ENCODE assay signal across 10 mouse cellular contexts in genomic region chr13:94058642-94059222, GRCm38 (mm10). TPM values are rescaled to one million over a fixed set of nuclear protein-coding genes. Genes with fewer than 3 reads are reported as not detected.
DNase-seq lines count a peak whose midpoint lies in the region; ATAC-seq and TF ChIP-seq lines count a peak whose summit lies in the region.
"Had no signal": no experiment of that assay in that cellular context is flagged by ENCODE, and none has a peak within 500 bp of the region (broad histone marks: within the 10 kb centered on the region; RNA-seq: fewer than 3 reads in every experiment).

No protein-coding gene starts in this region.

- H3K4me3 ChIP-seq in kidney, postnatal 0 days (replicated peaks; ENCODE audit: low read depth, low read length): peak overlapping the region; percentile 61
- peak overlapping the region; percentile 95 for H3K4me3 ChIP-seq in embryonic facial prominence, embryonic 14.5 days (ENCODE audit: low read depth, low read length)
- H3K4me3 ChIP-seq in intestine, postnatal 0 days (ENCODE audit: low read depth, low read length): peak overlapping the region; percentile 80
- peak overlapping the region; percentile 72 for H3K4me3 ChIP-seq in neural tube, embryonic 13.5 days

- no peak for DNase-seq in kidney, postnatal 0 days (ENCODE audit: low spot score)
- DNase-seq in kidney, postnatal 4 days: no peak
- no peak for DNase-seq in embryonic facial prominence, embryonic 14.5 days (ENCODE audit: low spot score)
- no peak for DNase-seq in testis, postnatal 10 days (ENCODE audit: low spot score)
- DNase-seq in adrenal gland, postnatal 36 days: no peak
- DNase-seq: left cerebral cortex, postnatal 4 days had no signal

- peak overlapping the region; percentile 83 for H3K27ac ChIP-seq in kidney, postnatal 0 days
- peak overlapping the region; percentile 93 for H3K27ac ChIP-seq in embryonic facial prominence, embryonic 14.5 days (replicated peaks; ENCODE audit: low read depth, low read length)
- H3K27ac ChIP-seq in intestine, postnatal 0 days (ENCODE audit: low read depth, low read length): no peak overlapping the region
- no peak overlapping the region for H3K27ac ChIP-seq in neural tube, embryonic 13.5 days (replicated peaks)

- peak overlapping the region; percentile 85 for H3K9ac ChIP-seq in kidney, postnatal 0 days (ENCODE audit: low read depth, low read length)
- H3K9ac ChIP-seq in embryonic facial prominence, embryonic 14.5 days (ENCODE audit: low read depth, low read length): peak overlapping the region; percentile 90
- H3K9ac ChIP-seq in intestine, postnatal 0 days (ENCODE audit: low read depth, low read length): no peak overlapping the region
- peak overlapping the region; percentile 84 for H3K9ac ChIP-seq in neural tube, embryonic 13.5 days

- peaks cover 29% of the 10 kb centered on the region for H3K4me1 ChIP-seq in kidney, postnatal 0 days (replicated peaks; ENCODE audit: insufficient read depth, low read length)
- peaks cover 18% of the 10 kb centered on the region for H3K4me1 ChIP-seq in embryonic facial prominence, embryonic 14.5 days (ENCODE audit: control insufficient read depth, insufficient read depth, low read length)
- H3K4me1 ChIP-seq in intestine, postnatal 0 days (replicated peaks; ENCODE audit: control insufficient read depth, insufficient read depth, low read length): 0 out of 2 replicates have a peak, but pooled peaks cover 13% of the 10 kb centered on the region
- H3K4me1 ChIP-seq in neural tube, embryonic 13.5 days (replicated peaks): peaks cover 32% of the 10 kb centered on the region

- H3K9me3 ChIP-seq in kidney, postnatal 0 days (replicated peaks; ENCODE audit: low read length): no peaks in the 10 kb centered on the region
- H3K9me3 ChIP-seq in embryonic facial prominence, embryonic 14.5 days (ENCODE audit: control insufficient read depth, low read length): no peaks in the 10 kb centered on the region
- no peaks in the 10 kb centered on the region for H3K9me3 ChIP-seq in intestine, postnatal 0 days (ENCODE audit: control insufficient read depth)
- H3K9me3 ChIP-seq in neural tube, embryonic 13.5 days: no peaks in the 10 kb centered on the region

- no peaks in the 10 kb centered on the region for H3K36me3 ChIP-seq in kidney, postnatal 0 days (ENCODE audit: insufficient read depth, low read length)
- H3K36me3 ChIP-seq in embryonic facial prominence, embryonic 14.5 days (ENCODE audit: control insufficient read depth, insufficient read depth, low read length): no peaks in the 10 kb centered on the region
- H3K36me3 ChIP-seq in intestine, postnatal 0 days (ENCODE audit: control insufficient read depth, insufficient read depth): no peaks in the 10 kb centered on the region
- H3K36me3 ChIP-seq in neural tube, embryonic 13.5 days: no peaks in the 10 kb centered on the region

- no peak for TF ChIP-seq CTCF in kidney, postnatal 0 days (IDR thresholded peaks at IDR 0.05; ENCODE audit: low read depth)
- TF ChIP-seq CTCF in intestine, postnatal 0 days (IDR thresholded peaks at IDR 0.05; ENCODE audit: low read depth): no peak

- no peaks in the 10 kb centered on the region for H3K27me3 ChIP-seq in kidney, postnatal 0 days (ENCODE audit: insufficient read depth, low read length)
- no peaks in the 10 kb centered on the region for H3K27me3 ChIP-seq in embryonic facial prominence, embryonic 14.5 days (replicated peaks; ENCODE audit: control insufficient read depth, insufficient read depth, low read length)
- H3K27me3 ChIP-seq in intestine, postnatal 0 days (replicated peaks; ENCODE audit: control insufficient read depth, insufficient read depth, low read length): no peaks in the 10 kb centered on the region
- H3K27me3 ChIP-seq in neural tube, embryonic 13.5 days: peaks cover 83% of the 10 kb centered on the region
- H3K27me3 ChIP-seq: Patski had no signal

- peak overlapping the region; percentile 62 for H3K4me2 ChIP-seq in kidney, postnatal 0 days (ENCODE audit: low read length)
- peak overlapping the region; percentile 86 for H3K4me2 ChIP-seq in embryonic facial prominence, embryonic 14.5 days (ENCODE audit: low read depth, low read length)
- peak overlapping the region; percentile 99 for H3K4me2 ChIP-seq in intestine, postnatal 0 days (replicated peaks; ENCODE audit: low read depth)
- H3K4me2 ChIP-seq in neural tube, embryonic 13.5 days: peak overlapping the region; percentile 99

- ATAC-seq in kidney, postnatal 0 days (replicated peaks; ENCODE audit: low FRiP score, low read depth): no peak
- no peak for ATAC-seq in embryonic facial prominence, embryonic 14.5 days (ENCODE audit: low read depth)
- no peak for ATAC-seq in intestine, postnatal 0 days
- ATAC-seq in neural tube, embryonic 13.5 days (ENCODE audit: low read depth): no peak
- no peak for ATAC-seq in frontal cortex, adult (ENCODE audit: low TSS enrichment)

- 23% methylated on average over 6 of the region's 6 CpGs for WGBS in kidney, postnatal 0 days
- WGBS in embryonic facial prominence, embryonic 14.5 days: 27% methylated on average over 6 of the region's 6 CpGs
- WGBS in intestine, postnatal 0 days: 47% methylated on average over 6 of the region's 6 CpGs
- WGBS in neural tube, embryonic 13.5 days: 32% methylated on average over 6 of the region's 6 CpGs

RNA-seq across cellular contexts. Expression of gene Lhfpl2, which starts 1.1 kb away (rescaled TPM):
- polyA plus RNA-seq in kidney, postnatal 0 days (2015; fragmentation: Nextera tagmentation; extraction: Ambion mirVana): 51.5 and 58.4 TPM in 2 replicates
- polyA plus RNA-seq in embryonic facial prominence, embryonic 14.5 days (2014; fragmentation: Nextera tagmentation; extraction: Ambion mirVana): 81.8 and 91.3 TPM in 2 replicates
- polyA plus RNA-seq in intestine, postnatal 0 days (2015; fragmentation: Nextera tagmentation; extraction: Ambion mirVana): 10.2 and 10.9 TPM in 2 replicates
- polyA plus RNA-seq in neural tube, embryonic 13.5 days (2015; fragmentation: Nextera tagmentation; extraction: Ambion mirVana): 21.3 and 21.7 TPM in 2 replicates
- 10 to 100 TPM; 32.3 to 35.3 TPM for total RNA-seq in adrenal gland, postnatal 36 days (2021)

Comparison
In these comparisons a context has a peak if more than half of its experiments do, and no peak if none do; other contexts are left out.
1. H3K27ac ChIP-seq: peak in kidney, postnatal 0 days (single experiment) and embryonic facial prominence, embryonic 14.5 days (single experiment); none in intestine, postnatal 0 days (single experiment) and neural tube, embryonic 13.5 days (single experiment).
2. Peak in every context shown above with its lines, with median percentiles within 50 percentile points of each other: H3K4me2 ChIP-seq and H3K4me3 ChIP-seq.